Mouse (Mus musculus): ENCODE data around the gene Clec4a4. TPM values are rescaled to one million over a fixed set of nuclear protein-coding genes. Genes with fewer than 3 reads are reported as not detected.
"Not testable (repeated sequence)": the region's sequence is repeated elsewhere in the genome, so short reads cannot be mapped to it uniquely, and the experiment has no call there.

Gene Clec4a4
- not detected for total RNA-seq (2021)
- long read RNA-seq, experiment 1, result 0 reads
- long read RNA-seq, experiment 2, result 0 reads

- TF ChIP-seq CTCF (conservative IDR thresholded peaks at IDR 0.05), result no peak
- H3K27ac ChIP-seq, result no peak within 1 kb of the TSS
- DNase-seq (ENCODE audit: low spot score in 2 of 2), result no peak
- no peak within 1 kb of the TSS for H3K4me3 ChIP-seq
Observed at GRCm38 (mm10) chr6:122989876-122990437, at the start of gene Clec4a4. Gene Clec4a4, plus strand, starts transcription at chr6:122990367.

- no peak for TF ChIP-seq CTCF (conservative IDR thresholded peaks at IDR 0.05)
- DNase-seq (ENCODE audit: low spot score in 2 of 2), result no peak
- no peak overlapping the region for H3K27ac ChIP-seq
- H3K4me3 ChIP-seq, result no peak overlapping the region
Observed at GRCm38 (mm10) chr6:122946760-122947159, 43.4 kb upstream of the Clec4a4 start.

GRCm38 (mm10) chr6:122952401-122952800, 37.8 kb upstream of the Clec4a4 start, which contains the start of gene Clec4a3:
Gene Clec4a3, plus strand, starts transcription at chr6:122952515.
- Histone ChIP-seq H3K27ac (no peak within 1 kb of the TSS), H3K4me3 (no peak within 1 kb of the TSS)
- TF ChIP-seq CTCF (conservative IDR thresholded peaks at IDR 0.05), result no peak
- peak in 1 of 2 experiments; percentile 7 for DNase-seq (ENCODE audit: low spot score in 2 of 2)

- TF ChIP-seq CTCF (conservative IDR thresholded peaks at IDR 0.05), result peak; percentile 17; the same call in 1 of the 2 replicates
- Histone ChIP-seq H3K27ac (no peak overlapping the region), H3K4me3 (no peak overlapping the region)
- no peak for DNase-seq (ENCODE audit: low spot score in 2 of 2)
Observed at GRCm38 (mm10) chr6:122964562-122964961, 25.6 kb upstream of the Clec4a4 start.

GRCm38 (mm10) chr6:122969048-122969447, 21.1 kb upstream of the Clec4a4 start:
- DNase-seq (ENCODE audit: low spot score in 2 of 2), result no peak
- Histone ChIP-seq H3K27ac (no peak overlapping the region), H3K4me3 (no peak overlapping the region)
- no peak for TF ChIP-seq CTCF (conservative IDR thresholded peaks at IDR 0.05)

GRCm38 (mm10) chr6:123004696-123005095, 14.5 kb downstream of the Clec4a4 start:
- not testable (repeated sequence) for DNase-seq (ENCODE audit: low spot score in 2 of 2); H3K27ac ChIP-seq; H3K4me3 ChIP-seq

GRCm38 (mm10) chr6:123005591-123005990, 15.4 kb downstream of the Clec4a4 start:
- H3K27ac ChIP-seq, result no peak overlapping the region
- H3K4me3 ChIP-seq, result no peak overlapping the region
- TF ChIP-seq CTCF (conservative IDR thresholded peaks at IDR 0.05), result peak; percentile 45
- no peak for DNase-seq (ENCODE audit: low spot score in 2 of 2)

- no peak for DNase-seq (ENCODE audit: low spot score in 2 of 2)
Observed at GRCm38 (mm10) chr6:123049742-123050372, 59.7 kb downstream of the Clec4a4 start, which contains the start of gene Clec4b1. Gene Clec4b1, plus strand, starts transcription at chr6:123049962.

More at GRCm38 (mm10) chr6:123049742-123050372, 59.7 kb downstream of the Clec4a4 start, which contains the start of gene Clec4b1:
- H3K27ac ChIP-seq, result no peak within 1 kb of the TSS
- TF ChIP-seq CTCF (conservative IDR thresholded peaks at IDR 0.05), result no peak
- no peak within 1 kb of the TSS for H3K4me3 ChIP-seq

Other genes with a start within 250 kb of the Clec4a4 start
- gene Slc2a3, start 188.7 kb upstream of the Clec4a4 start, total RNA-seq (2021), result 100 to 1,000 TPM; 104 to 109 TPM
- 10 to 100 TPM; 28.8 to 30.7 TPM for gene Foxj2, start 170.5 kb upstream of the Clec4a4 start, total RNA-seq (2021)
- under 1 TPM; 0.54 to 0.61 TPM for gene C3ar1, start 134.2 kb upstream of the Clec4a4 start, total RNA-seq (2021)
- gene Necap1, start 115.9 kb upstream of the Clec4a4 start, total RNA-seq (2021), result 100 to 1,000 TPM; 201 to 210 TPM
- gene Clec4a1, start 68.5 kb upstream of the Clec4a4 start, total RNA-seq (2021), result under 1 TPM; 0.22 to 0.61 TPM
- gene Clec4a3, start 37.9 kb upstream of the Clec4a4 start, total RNA-seq (2021), result under 1 TPM; 0.37 to 0.38 TPM
- gene Clec4b1, start 59.6 kb downstream of the Clec4a4 start, total RNA-seq (2021), result not detected
- 1 to 10 TPM; 1.1 to 2.8 TPM for gene Clec4a2, start 116.1 kb downstream of the Clec4a4 start, total RNA-seq (2021)
- gene Clec4b2, start 182.5 kb downstream of the Clec4a4 start, total RNA-seq (2021), result not detected
- gene Clec4n, start 239.5 kb downstream of the Clec4a4 start, total RNA-seq (2021), result not detected

Data from layer of hippocampus, adult 2 months (tissue).